Mouse (Mus musculus) limb, embryonic 11.5 days (tissue): ENCODE results near the gene Sesn1. TPM values are rescaled to one million over a fixed set of nuclear protein-coding genes. Genes with fewer than 3 reads are reported as not detected.

ENCODE experiments used
- ATAC-seq: fragments of 200-750 bp; cut with Nextera tagmentation; 2 replicates; pipeline ENCODE4 v1.8.0; 2017; ENCODE audit warnings: low read depth; ENCODE audit not compliant: insufficient number of reproducible peaks, low FRiP score, low TSS enrichment
- DNase-seq: peaks from one replicate; pipeline ENCODE4 v3.0.0-alpha.2; 2015; ENCODE audit warnings: low spot score
- H3K27ac ChIP-seq: fragments of 300-500 bp; sonication (generic); replicated peaks from 2 replicates; pipeline ENCODE4 v1.5.1; 2014; ENCODE audit warnings: low read depth, mild to moderate bottlenecking, low read length
- H3K27me3 ChIP-seq: fragments of 300-500 bp; sonication (generic); 2 replicates; pipeline ENCODE4 v1.6.1; 2014; ENCODE audit warnings: mild to moderate bottlenecking, low read length, mixed read lengths; ENCODE audit not compliant: control insufficient read depth, insufficient read depth
- H3K36me3 ChIP-seq: fragments of 300-500 bp; sonication (generic); 2 replicates; pipeline ENCODE4 v1.6.1; 2014; ENCODE audit warnings: mild to moderate bottlenecking, low read length, moderate library complexity, mixed read lengths; ENCODE audit not compliant: control insufficient read depth, insufficient read depth
- H3K4me1 ChIP-seq: fragments of 300-500 bp; sonication (generic); 2 replicates; pipeline ENCODE4 v1.6.1; 2014; ENCODE audit warnings: low read length, mixed read lengths; ENCODE audit not compliant: control insufficient read depth, insufficient read depth
- H3K4me2 ChIP-seq: fragments of 300-500 bp; sonication (generic); 2 replicates; pipeline ENCODE4 v1.6.1; 2014; ENCODE audit warnings: low read depth, mild to moderate bottlenecking, moderate library complexity; ENCODE audit not compliant: severe bottlenecking
- H3K4me3 ChIP-seq: fragments of 300-500 bp; sonication (generic); 2 replicates; pipeline ENCODE4 v1.5.1; 2014; ENCODE audit warnings: low read depth, low read length
- H3K9ac ChIP-seq: fragments of 300-500 bp; sonication (generic); 2 replicates; pipeline ENCODE4 v1.6.1; 2014; ENCODE audit warnings: mild to moderate bottlenecking, low read length
- H3K9me3 ChIP-seq: fragments of 300-500 bp; sonication (generic); 2 replicates; pipeline ENCODE4 v1.6.1; 2016; ENCODE audit warnings: low read length; ENCODE audit not compliant: control insufficient read depth
- WGBS: fragments of 180-500 bp; shearing (Covaris S2); extraction: QIAGEN DNeasy Blood & Tissue Kit; methylation state at CpG from one replicate; pipeline ENCODE4 v1.1.7; 2014; 5-methylcytosine and 5-hydroxymethylcytosine counted together
- polyA plus RNA-seq: library from polyadenylated mRNA; unstranded; fragments of >200 nt; fragmentation: Nextera tagmentation; extraction: Ambion mirVana; gene quantifications from 2 replicates; pipeline ENCODE4 v1.2.1, GENCODE M21; 2014

Sesn1 gene
- polyA plus RNA-seq, 1 experiment from 2014 or later = 35.9 TPM

DNA sequence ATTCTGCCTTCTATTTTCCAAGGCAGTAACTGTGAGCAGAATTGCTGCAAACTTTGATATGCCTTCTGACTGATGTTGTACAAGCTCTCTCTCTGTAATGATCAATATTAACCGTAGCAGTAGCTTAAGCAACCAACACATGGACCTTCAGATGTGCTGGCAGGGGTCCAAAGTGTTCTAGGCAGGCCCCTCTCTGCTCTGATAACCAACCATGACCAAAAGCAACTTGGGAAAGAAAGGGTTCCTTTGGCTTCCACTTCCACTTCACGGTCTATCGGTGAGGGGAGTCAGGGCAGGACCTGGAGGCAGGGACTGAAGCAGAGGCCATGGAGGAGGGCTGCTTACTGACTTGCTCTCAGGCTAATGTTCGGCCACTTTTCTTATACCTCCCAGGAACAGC is 121.2 kb downstream of the Sesn1 start:
- WGBS = 88% methylated on average over 4 of the region's 4 CpGs
- no peak for DNase-seq
- ATAC-seq = no peak
- H3K4me3 ChIP-seq = no peak overlapping the region
- no peaks in the 10 kb centered on the region for H3K9me3 ChIP-seq
- H3K27ac ChIP-seq = no peak overlapping the region
- no peaks in the 10 kb centered on the region; the same call in 1 of the 2 replicates for H3K36me3 ChIP-seq
- no peak overlapping the region for H3K4me2 ChIP-seq
- peaks cover 5% of the 10 kb centered on the region for H3K4me1 ChIP-seq
- no peak overlapping the region for H3K9ac ChIP-seq
- no peaks in the 10 kb centered on the region for H3K27me3 ChIP-seq

DNA sequence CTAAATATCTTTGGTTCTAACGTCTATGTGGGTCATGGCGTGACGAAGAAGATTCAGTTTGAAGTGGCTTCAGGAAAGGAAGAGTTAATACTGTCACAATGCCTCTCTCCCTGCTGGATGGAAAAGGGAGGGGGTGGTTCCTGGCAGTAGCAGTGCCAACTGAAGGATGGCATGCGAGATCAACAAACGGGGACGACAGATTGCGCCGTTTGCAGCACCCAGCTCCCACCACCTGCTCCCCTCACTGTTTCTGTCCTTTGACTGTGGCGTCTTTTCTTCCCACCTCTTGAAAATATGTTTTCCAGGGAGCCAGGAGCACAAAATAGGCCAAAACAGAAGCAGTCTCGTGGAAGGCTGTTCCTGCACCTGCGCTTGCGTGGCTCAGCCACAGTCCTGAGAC is 122.2 kb downstream of the Sesn1 start:
- Histone ChIP-seq H3K27me3 (no peaks in the 10 kb centered on the region), H3K27ac (no peak overlapping the region), H3K9me3 (no peaks in the 10 kb centered on the region), H3K9ac (no peak overlapping the region), H3K4me2 (no peak overlapping the region), H3K36me3 (no peaks in the 10 kb centered on the region), H3K4me1 (peaks cover 5% of the 10 kb centered on the region), H3K4me3 (no peak overlapping the region)
- WGBS = 88% methylated on average over 12 of the region's 12 CpGs
- no peak for DNase-seq
- no peak for ATAC-seq

DNA sequence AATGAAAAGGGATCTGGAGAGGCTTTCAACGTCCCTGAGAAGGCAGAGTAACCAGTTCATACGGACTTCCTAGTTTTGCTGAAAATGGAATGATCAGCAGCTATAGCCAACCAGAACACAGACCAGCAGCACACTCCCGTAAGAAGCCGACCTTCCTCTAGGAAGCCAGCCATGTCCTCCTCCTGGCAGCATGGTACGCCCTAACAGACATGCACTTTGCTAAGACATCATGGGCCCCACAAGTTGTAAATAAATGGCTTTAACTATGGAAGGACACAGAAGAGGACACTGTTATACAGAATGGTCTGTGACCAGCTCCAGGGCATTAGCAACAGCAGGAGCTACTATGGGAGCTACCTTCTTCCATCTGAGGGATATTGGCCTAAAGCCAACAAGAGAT is 123.2 kb downstream of the Sesn1 start:
- ATAC-seq (no peak), DNase-seq (no peak)
- no peak overlapping the region for H3K9ac ChIP-seq
- no peaks in the 10 kb centered on the region for H3K36me3 ChIP-seq
- peaks cover 5% of the 10 kb centered on the region for H3K4me1 ChIP-seq
- no peaks in the 10 kb centered on the region for H3K27me3 ChIP-seq
- no peak overlapping the region for H3K4me3 ChIP-seq
- no peak overlapping the region for H3K4me2 ChIP-seq
- WGBS = 96% methylated on average over 5 of the region's 5 CpGs
- no peaks in the 10 kb centered on the region for H3K9me3 ChIP-seq
- no peak overlapping the region for H3K27ac ChIP-seq

DNA sequence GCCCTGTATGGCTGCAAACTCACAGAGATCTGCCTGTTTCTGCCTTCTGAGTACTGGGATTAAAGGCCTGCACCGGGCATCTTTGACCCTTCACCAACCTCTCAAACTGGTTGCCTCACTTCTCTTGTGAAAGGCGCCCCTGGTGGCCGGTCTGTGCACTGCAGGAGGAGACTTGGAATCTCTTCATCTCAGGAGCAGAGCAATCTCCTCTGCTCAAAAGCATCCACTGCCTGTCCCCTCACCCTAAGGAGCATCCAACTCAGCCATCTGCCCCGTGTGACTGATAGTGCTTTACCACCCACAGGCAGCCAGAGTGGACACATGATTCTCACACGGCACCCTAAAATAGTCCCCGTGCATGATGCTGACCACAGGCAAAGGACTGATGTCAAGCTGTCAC is 123.8 kb downstream of the Sesn1 start:
- Histone ChIP-seq H3K27me3 (no peaks in the 10 kb centered on the region), H3K9me3 (no peaks in the 10 kb centered on the region), H3K36me3 (no peaks in the 10 kb centered on the region), H3K4me1 (peaks cover 5% of the 10 kb centered on the region), H3K27ac (no peak overlapping the region), H3K4me3 (no peak overlapping the region), H3K4me2 (no peak overlapping the region), H3K9ac (no peak overlapping the region)
- DNase-seq = peak; percentile 55
- no peak for ATAC-seq
- WGBS = 65% methylated on average over 6 of the region's 6 CpGs

DNA sequence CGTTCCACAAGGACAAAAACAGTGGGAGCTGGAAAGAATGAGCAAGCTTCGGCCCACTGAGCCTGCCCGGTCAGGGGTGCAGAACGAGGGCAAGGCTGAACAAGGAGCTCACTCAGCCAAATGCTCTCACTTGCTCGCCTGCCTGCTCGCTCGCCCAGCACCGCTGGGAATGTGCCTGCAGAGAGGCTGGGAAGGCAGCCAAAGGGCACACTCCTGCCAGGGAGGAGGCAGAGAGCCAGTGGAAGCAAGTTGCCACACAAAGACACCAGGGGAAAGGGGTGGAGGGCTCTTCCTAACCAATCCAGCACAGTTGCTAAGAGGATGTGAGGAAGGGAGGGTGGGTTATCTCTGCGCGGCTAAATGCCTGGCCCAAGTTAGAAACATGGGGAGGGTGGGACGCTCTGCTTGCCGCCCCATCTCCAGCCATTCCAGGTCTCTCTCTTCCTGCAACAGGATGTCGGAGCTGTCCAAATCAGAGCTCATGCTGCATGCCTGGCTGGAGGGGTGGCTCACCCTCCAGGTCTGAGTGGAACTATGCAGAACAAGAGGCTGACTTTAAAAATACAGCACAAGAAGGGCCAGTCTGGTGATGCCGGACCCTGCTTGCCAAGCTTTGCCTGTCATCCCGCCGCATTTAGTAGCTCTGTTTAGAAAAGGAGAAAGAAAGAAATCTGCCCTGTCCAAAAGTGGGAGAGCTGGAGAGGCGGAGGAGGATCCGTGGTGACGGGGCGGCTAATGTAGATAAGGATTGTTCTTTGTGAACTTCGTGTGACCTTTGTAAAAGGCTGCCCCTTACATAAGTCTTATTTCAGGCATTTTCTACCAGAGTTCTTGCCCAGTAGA is 125.1 kb downstream of the Sesn1 start:
- Histone ChIP-seq H3K27ac (peak overlapping the region; percentile 38; the same call in 1 of the 2 replicates), H3K9me3 (no peaks in the 10 kb centered on the region), H3K9ac (no peak overlapping the region), H3K4me3 (no peak overlapping the region), H3K36me3 (no peaks in the 10 kb centered on the region), H3K4me2 (no peak overlapping the region), H3K4me1 (peaks cover 5% of the 10 kb centered on the region), H3K27me3 (no peaks in the 10 kb centered on the region)
- no peak for ATAC-seq
- 38% methylated on average over 21 of the region's 21 CpGs for WGBS
- DNase-seq = peak; percentile 38

DNA sequence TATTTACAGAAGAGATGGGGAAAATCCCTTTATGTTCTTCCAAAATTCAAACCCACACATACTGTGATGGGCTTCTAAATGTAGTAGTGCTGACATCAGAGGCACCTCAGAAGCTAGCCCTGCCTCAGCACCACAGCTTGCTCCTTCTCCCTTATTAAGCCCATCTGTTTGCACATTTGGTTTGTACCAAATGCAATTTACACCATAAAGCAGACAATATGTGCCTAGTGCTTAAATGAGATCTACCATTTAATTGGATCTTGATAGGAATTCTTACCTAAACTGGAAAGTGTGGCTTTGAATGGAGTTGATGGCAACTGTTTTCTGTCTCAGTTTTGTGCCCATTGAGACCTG is 125.7 kb downstream of the Sesn1 start:
- Histone ChIP-seq H3K27ac (no peak overlapping the region), H3K4me2 (no peak overlapping the region), H3K4me3 (no peak overlapping the region), H3K4me1 (peaks cover 5% of the 10 kb centered on the region), H3K36me3 (no peaks in the 10 kb centered on the region), H3K9me3 (no peaks in the 10 kb centered on the region), H3K9ac (no peak overlapping the region), H3K27me3 (no peaks in the 10 kb centered on the region)
- no peak for ATAC-seq
- DNase-seq = no peak

DNA sequence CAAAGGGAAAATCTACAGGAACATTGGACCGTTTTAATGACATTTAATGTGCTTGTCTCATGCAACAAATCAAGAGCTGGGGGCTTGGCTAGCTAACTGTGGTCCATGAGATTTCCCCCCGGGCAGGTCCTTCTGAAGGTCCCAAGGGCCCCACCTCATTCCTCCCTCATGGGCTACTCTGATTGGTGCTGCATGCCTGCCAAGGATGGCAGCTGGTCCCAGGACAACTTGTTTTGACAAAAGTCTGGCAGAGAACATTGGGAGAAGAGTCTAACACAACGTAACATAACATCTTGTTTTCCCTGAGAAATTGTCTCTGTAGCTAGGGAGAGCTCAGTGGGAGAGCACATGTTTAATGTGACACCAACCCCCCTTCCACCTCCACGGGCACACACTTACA is 126.4 kb downstream of the Sesn1 start:
- no peak for ATAC-seq
- Histone ChIP-seq H3K4me3 (no peak overlapping the region), H3K27ac (no peak overlapping the region), H3K36me3 (no peaks in the 10 kb centered on the region), H3K4me1 (peaks cover 5% of the 10 kb centered on the region), H3K9me3 (no peaks in the 10 kb centered on the region), H3K27me3 (no peaks in the 10 kb centered on the region), H3K4me2 (no peak overlapping the region), H3K9ac (no peak overlapping the region)
- 77% methylated on average over 4 of the region's 4 CpGs for WGBS
- DNase-seq = no peak

DNA sequence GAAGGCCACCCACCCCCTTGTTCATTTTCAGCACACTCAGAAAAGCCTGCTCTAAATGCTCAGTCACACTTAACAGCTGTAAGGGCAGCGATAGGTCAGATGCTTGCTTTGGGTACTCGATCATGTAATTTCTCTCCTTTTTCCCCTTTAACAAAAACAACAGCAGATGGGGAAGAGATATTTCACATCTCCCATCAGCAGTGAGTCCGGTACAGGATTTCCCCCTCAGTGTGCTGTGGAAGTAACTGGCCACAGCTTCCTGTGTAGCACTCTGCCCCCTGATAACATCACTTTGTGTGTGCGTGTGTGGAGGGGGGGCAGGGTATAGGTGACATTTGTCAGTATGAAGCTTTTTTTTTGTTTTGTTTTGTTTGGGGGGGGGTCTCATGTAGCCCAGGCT is 127.4 kb downstream of the Sesn1 start:
- peaks cover 5% of the 10 kb centered on the region for H3K4me1 ChIP-seq
- no peak for DNase-seq
- H3K9me3 ChIP-seq = no peaks in the 10 kb centered on the region
- no peak overlapping the region for H3K27ac ChIP-seq
- no peak overlapping the region for H3K9ac ChIP-seq
- no peaks in the 10 kb centered on the region for H3K27me3 ChIP-seq
- no peak overlapping the region for H3K4me3 ChIP-seq
- 67% methylated on average over 4 of the region's 4 CpGs for WGBS
- no peaks in the 10 kb centered on the region for H3K36me3 ChIP-seq
- H3K4me2 ChIP-seq = no peak overlapping the region
- no peak for ATAC-seq

DNA sequence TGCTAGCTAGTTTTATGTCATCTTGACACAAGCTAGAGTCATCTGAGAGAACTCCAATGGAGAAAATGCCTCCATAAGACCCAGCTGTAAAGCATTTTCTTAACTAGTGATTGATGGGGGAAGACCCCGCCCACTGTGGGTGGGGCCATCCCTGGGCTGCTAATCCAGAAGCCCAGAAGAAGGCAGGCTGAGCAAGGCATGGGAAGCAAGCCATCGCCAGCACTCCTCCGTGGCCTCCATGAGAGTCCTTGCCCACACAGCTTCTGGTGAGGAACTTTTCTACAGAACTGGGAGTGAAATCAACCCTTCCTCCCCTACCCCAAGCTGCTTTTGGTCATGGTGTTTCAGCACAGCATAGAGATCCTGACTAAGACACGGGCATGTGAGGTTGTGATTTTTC is 129.4 kb downstream of the Sesn1 start:
- WGBS = 73% methylated on average over 4 of the region's 4 CpGs
- ATAC-seq = no peak
- DNase-seq = no peak

More for the DNA sequence above, 129.4 kb downstream of the Sesn1 start:
- Histone ChIP-seq H3K9ac (no peak overlapping the region), H3K9me3 (no peaks in the 10 kb centered on the region), H3K4me3 (no peak overlapping the region), H3K27ac (no peak overlapping the region), H3K4me2 (no peak overlapping the region), H3K36me3 (no peaks in the 10 kb centered on the region), H3K4me1 (peaks cover 5% of the 10 kb centered on the region), H3K27me3 (no peaks in the 10 kb centered on the region)
